In the genomic region with DNA sequence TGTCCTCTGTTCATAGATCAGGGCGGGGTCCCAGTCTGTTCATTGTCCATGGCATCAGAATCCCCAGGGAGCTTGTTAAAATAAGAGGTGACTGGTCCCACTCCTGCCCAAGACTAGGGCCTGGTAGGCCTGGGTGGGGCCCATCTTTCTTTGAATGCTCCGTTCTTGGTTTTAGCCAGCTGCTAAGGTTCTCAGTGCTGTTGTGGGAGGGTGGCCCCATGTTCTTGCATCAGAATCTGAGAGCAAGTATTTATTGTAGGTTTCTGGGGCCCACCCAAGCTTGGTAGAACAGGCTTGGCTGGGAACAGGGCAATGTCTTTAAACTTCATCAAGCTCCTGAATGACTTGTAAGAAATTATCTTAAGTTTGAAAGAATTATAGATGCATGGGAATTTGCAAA, we compare ENCODE assay signal across 12 mouse cellular contexts.
"Had no signal": no experiment of that assay in that cellular context is flagged by ENCODE, and none has a peak within 500 bp of the region (broad histone marks: within the 10 kb centered on the region; RNA-seq: fewer than 3 reads in every experiment).

No protein-coding gene starts in this region.

- H3K4me1 ChIP-seq: neural tube, embryonic 13.5 days had no signal

- H3K9me3 ChIP-seq: limb, embryonic 13.5 days; liver, embryonic 15.5 days; neural tube, embryonic 13.5 days had no signal

- H3K27ac ChIP-seq: limb, embryonic 13.5 days; liver, embryonic 15.5 days; neural tube, embryonic 13.5 days had no signal

- DNase-seq: kidney, adult 18-20 months; kidney, postnatal 10 days; left cerebral cortex, postnatal 4 days; lung, embryonic 14.5 days; lung, postnatal 10 days; midbrain, embryonic 14.5 days; right cerebral cortex, postnatal 14 days; thymus, postnatal 4 days had no signal

- H3K4me2 ChIP-seq: limb, embryonic 13.5 days; liver, embryonic 15.5 days; lung, embryonic 14.5 days; neural tube, embryonic 13.5 days had no signal

- H3K9ac ChIP-seq: limb, embryonic 13.5 days; liver, embryonic 15.5 days; lung, embryonic 14.5 days; neural tube, embryonic 13.5 days had no signal

- H3K36me3 ChIP-seq: limb, embryonic 13.5 days; liver, embryonic 15.5 days; neural tube, embryonic 13.5 days had no signal

- H3K27me3 ChIP-seq: limb, embryonic 13.5 days; neural tube, embryonic 13.5 days had no signal

- H3K4me3 ChIP-seq: limb, embryonic 13.5 days; liver, embryonic 15.5 days; myocyte; neural tube, embryonic 13.5 days had no signal
